In the genomic region with DNA sequence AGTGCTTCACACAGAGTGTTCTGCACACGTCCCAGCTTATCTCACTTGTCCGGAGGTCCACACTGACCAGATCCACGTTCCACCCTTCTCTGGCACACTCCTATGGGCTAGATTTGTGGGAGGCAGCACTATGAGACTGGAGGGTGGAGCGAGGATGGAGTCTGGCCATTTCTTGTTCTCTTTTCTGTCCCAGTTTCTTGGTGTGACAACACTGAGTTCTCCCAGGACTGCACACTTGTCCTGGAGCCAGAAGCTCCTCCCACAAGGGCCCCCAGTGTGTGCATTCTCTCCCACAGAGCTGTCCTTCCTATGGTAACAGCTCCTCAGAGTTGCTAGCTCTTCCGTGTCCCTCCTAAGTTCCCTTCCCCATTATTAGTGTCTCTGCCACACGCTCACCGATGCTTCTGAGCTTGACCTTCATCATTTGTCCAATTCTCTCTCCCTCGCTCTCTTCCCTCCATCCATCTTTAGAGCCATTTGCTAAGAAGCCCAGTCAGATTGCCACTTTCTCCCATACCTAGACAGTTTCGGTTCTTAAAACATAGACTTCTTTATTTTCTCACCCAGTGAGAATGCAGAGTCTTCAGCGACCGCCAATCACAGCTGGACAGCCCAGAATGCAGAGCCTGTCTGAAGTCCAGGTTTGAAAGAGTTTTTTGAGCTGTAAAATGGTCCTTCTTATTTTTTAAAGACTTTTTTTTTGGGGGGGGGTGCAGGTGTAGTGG, we compare ENCODE assay signal across 14 mouse cellular contexts. TPM values are rescaled to one million over a fixed set of nuclear protein-coding genes. Genes with fewer than 3 reads are reported as not detected.
DNase-seq lines count a peak whose midpoint lies in the region; ATAC-seq and TF ChIP-seq lines count a peak whose summit lies in the region.
"Had no signal": no experiment of that assay in that cellular context is flagged by ENCODE, and none has a peak within 500 bp of the region (broad histone marks: within the 10 kb centered on the region; RNA-seq: fewer than 3 reads in every experiment).

No protein-coding gene starts in this region.

- peak overlapping the region; percentile 15; the same call in 1 of the 2 replicates for H3K27ac ChIP-seq in layer of hippocampus, adult 2 months
- H3K27ac ChIP-seq in forebrain, embryonic 16.5 days (ENCODE audit: low read length), result no peak overlapping the region
- H3K27ac ChIP-seq: limb, embryonic 12.5 days had no signal

- ATAC-seq in forebrain, embryonic 16.5 days, result no peak

- no peak overlapping the region for H3K9ac ChIP-seq in forebrain, embryonic 16.5 days (replicated peaks; ENCODE audit: low read depth, low read length)
- H3K9ac ChIP-seq: limb, embryonic 12.5 days had no signal

- no peaks in the 10 kb centered on the region for H3K27me3 ChIP-seq in forebrain, embryonic 16.5 days (replicated peaks; ENCODE audit: control insufficient read depth, insufficient read depth, low read length)
- H3K27me3 ChIP-seq: limb, embryonic 12.5 days had no signal

- H3K36me3 ChIP-seq in forebrain, embryonic 16.5 days (ENCODE audit: control insufficient read depth, insufficient read depth), result no peaks in the 10 kb centered on the region
- H3K36me3 ChIP-seq: limb, embryonic 12.5 days had no signal

- DNase-seq in gastrocnemius, adult 18-20 months (ENCODE audit: low spot score), result peak; percentile 17
- DNase-seq in gastrocnemius, postnatal 10 days, result no peak
- no peak for DNase-seq in layer of hippocampus, adult 2 months (ENCODE audit: low spot score in 2 of 2)
- no peak for DNase-seq in layer of hippocampus, postnatal 14 days (ENCODE audit: low spot score in 2 of 2)
- DNase-seq in urinary bladder, postnatal 14 days (ENCODE audit: low spot score), result peak; percentile 16
- no peak for DNase-seq in urinary bladder, postnatal 25 days (ENCODE audit: low spot score)
- DNase-seq in urinary bladder, postnatal 36 days (ENCODE audit: low spot score in 2 of 2), result no peak
- DNase-seq: lung, postnatal 4 days; thymus, adult 18-20 months had no signal

- no peak for TF ChIP-seq CTCF in layer of hippocampus, adult 2 months (conservative IDR thresholded peaks at IDR 0.05)

- H3K4me3 ChIP-seq in layer of hippocampus, adult 2 months, result no peak overlapping the region
- H3K4me3 ChIP-seq in forebrain, embryonic 16.5 days (replicated peaks; ENCODE audit: low read length), result no peak overlapping the region
- H3K4me3 ChIP-seq: limb, embryonic 12.5 days had no signal

- H3K4me1 ChIP-seq in forebrain, embryonic 16.5 days (replicated peaks; ENCODE audit: control insufficient read depth, insufficient read depth, low read length), result no peaks in the 10 kb centered on the region

- 83% methylated on average over 11 of the region's 11 CpGs for WGBS in forebrain, embryonic 16.5 days

- no peaks in the 10 kb centered on the region for H3K9me3 ChIP-seq in forebrain, embryonic 16.5 days (ENCODE audit: control insufficient read depth, low read length)
- H3K9me3 ChIP-seq: limb, embryonic 12.5 days had no signal

- no peak overlapping the region for H3K4me2 ChIP-seq in forebrain, embryonic 16.5 days (ENCODE audit: low read length)
- H3K4me2 ChIP-seq: limb, embryonic 12.5 days had no signal

RNA-seq across cellular contexts. Expression of a gene that starts 18.0 kb away (rescaled TPM):
- not detected for total RNA-seq in gastrocnemius, adult 18-20 months (2021)
- under 1 TPM; 0.52 to 0.56 TPM for total RNA-seq in gastrocnemius, postnatal 10 days (2021)
- total RNA-seq in layer of hippocampus, adult 2 months (2021), result 1 to 10 TPM in 1 of 2 experiments, under 1 TPM in 1; 0.98 to 1.7 TPM
- not detected for total RNA-seq in layer of hippocampus, postnatal 14 days (2021)
- polyA plus RNA-seq in forebrain, embryonic 16.5 days (2015; fragmentation: Nextera tagmentation; extraction: Ambion mirVana), result 0.75 and 2.0 TPM in 2 replicates

RNA-seq across cellular contexts. Expression of a gene that starts 48.9 kb away (rescaled TPM):
- not detected for total RNA-seq in gastrocnemius, adult 18-20 months (2021)
- not detected for total RNA-seq in gastrocnemius, postnatal 10 days (2021)
- total RNA-seq in layer of hippocampus, adult 2 months (2021), result not detected
- total RNA-seq in layer of hippocampus, postnatal 14 days (2021), result not detected
- not detected in 2 replicates for polyA plus RNA-seq in forebrain, embryonic 16.5 days (2015; fragmentation: Nextera tagmentation; extraction: Ambion mirVana)
- total RNA-seq: layer of hippocampus, postnatal 25 days had no signal
- polyA plus RNA-seq: heart, embryonic 16.5 days; kidney, embryonic 16.5 days; limb, embryonic 12.5 days had no signal

RNA-seq across cellular contexts. Expression of a gene that starts 52.9 kb away (rescaled TPM):
- total RNA-seq in gastrocnemius, adult 18-20 months (2021), result under 1 TPM; 0.17 to 0.18 TPM
- 1 to 10 TPM; 1.2 to 2.6 TPM for total RNA-seq in gastrocnemius, postnatal 10 days (2021)
- 1 to 10 TPM in 1 of 2 experiments, under 1 TPM in 1; 0.87 to 1.3 TPM for total RNA-seq in layer of hippocampus, adult 2 months (2021)
- 1 to 10 TPM in 1 of 2 experiments, under 1 TPM in 1; 0.60 to 1.2 TPM for total RNA-seq in layer of hippocampus, postnatal 14 days (2021)
- 7.3 and 8.2 TPM in 2 replicates for polyA plus RNA-seq in forebrain, embryonic 16.5 days (2015; fragmentation: Nextera tagmentation; extraction: Ambion mirVana)

RNA-seq across cellular contexts. Expression of a gene that starts 52.9 kb away (rescaled TPM):
- 10 to 100 TPM; 12.3 to 13.5 TPM for total RNA-seq in gastrocnemius, adult 18-20 months (2021)
- 10 to 100 TPM; 14.9 to 19.7 TPM for total RNA-seq in gastrocnemius, postnatal 10 days (2021)
- 10 to 100 TPM; 38.4 to 48.7 TPM for total RNA-seq in layer of hippocampus, adult 2 months (2021)
- total RNA-seq in layer of hippocampus, postnatal 14 days (2021), result 10 to 100 TPM; 30.0 to 42.1 TPM
- 12.9 and 13.2 TPM in 2 replicates for polyA plus RNA-seq in forebrain, embryonic 16.5 days (2015; fragmentation: Nextera tagmentation; extraction: Ambion mirVana)

Comparison
In these comparisons a context has a peak if more than half of its experiments do, and no peak if none do; other contexts are left out.
1. DNase-seq: peak in gastrocnemius, adult 18-20 months (single experiment) and urinary bladder, postnatal 14 days (single experiment); none in gastrocnemius, postnatal 10 days (single experiment), layer of hippocampus, adult 2 months (0 of 2), layer of hippocampus, postnatal 14 days (0 of 2), urinary bladder, postnatal 25 days (single experiment) and urinary bladder, postnatal 36 days (0 of 2).